Mouse (Mus musculus) bone marrow macrophage, adult 2 months (primary cell): ENCODE measurements around the gene Dennd5a.

ENCODE experiments used
- CTCF ChIP-seq: IDR thresholded peaks from 2 replicates; pipeline ENCODE4 v1.5.1; 2012; ENCODE audit warnings: low read depth, mild to moderate bottlenecking, low read length, moderate library complexity
- POLR2A ChIP-seq: IDR thresholded peaks from 2 replicates; pipeline ENCODE4 v1.6.1; 2012; ENCODE audit warnings: mild to moderate bottlenecking, low read depth, low read length, borderline replicate concordance

DNA sequence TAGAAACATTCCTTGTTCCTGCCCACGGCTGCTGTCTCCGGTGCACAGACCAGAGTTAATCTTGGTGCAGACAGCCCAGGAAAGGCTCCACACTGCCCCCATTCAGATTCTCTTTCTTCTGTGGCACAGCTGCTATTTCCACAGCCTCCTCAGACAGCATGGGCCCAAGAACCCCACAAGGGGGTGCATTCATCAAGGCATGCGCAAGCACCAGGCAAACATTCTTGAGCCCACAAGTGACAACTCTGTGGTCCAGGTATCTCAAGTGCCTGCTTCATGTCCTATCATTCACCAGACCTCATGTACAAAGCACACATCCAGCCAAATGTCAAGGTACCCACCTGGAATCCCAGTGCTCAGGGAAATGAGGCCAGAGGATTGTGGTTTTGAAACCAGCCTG, 91.8 kb downstream of the Dennd5a start:
- TF ChIP-seq CTCF = no peak
- TF ChIP-seq POLR2A = no peak
